8 mouse cellular contexts compared by ENCODE assay signal in genomic region chr13:109116004-109116341, GRCm38 (mm10).
A peak's percentile ranks its signal among the peaks of the same experiment; 100 is the strongest.
DNase-seq lines count a peak whose midpoint lies in the region; ATAC-seq and TF ChIP-seq lines count a peak whose summit lies in the region.

No protein-coding gene starts in this region.

- no peak for TF ChIP-seq EP300 in liver, postnatal 0 days (IDR thresholded peaks at IDR 0.05; ENCODE audit: low read depth)

- peaks cover 12% of the 10 kb centered on the region for H3K4me1 ChIP-seq in intestine, embryonic 16.5 days (ENCODE audit: control insufficient read depth, insufficient read depth, low read length)
- H3K4me1 ChIP-seq in liver, postnatal 0 days (ENCODE audit: insufficient read depth) = peaks cover 3% of the 10 kb centered on the region; the same call in 1 of the 2 replicates

- peak; percentile 78 for ATAC-seq in granulocyte monocyte progenitor cell, adult 5-6 weeks (replicated peaks; ENCODE audit: poor library complexity, severe bottlenecking)
- ATAC-seq in intestine, embryonic 16.5 days = peak; percentile 83
- no peak for ATAC-seq in liver, postnatal 0 days

- TF ChIP-seq CTCF in left cerebral cortex, adult 2 months (IDR thresholded peaks at IDR 0.05) = no peak
- no peak for TF ChIP-seq CTCF in liver, postnatal 0 days (IDR thresholded peaks at IDR 0.05; ENCODE audit: low read depth)

- intact Hi-C loops in left cerebral cortex, adult 2 months (cut with DNase I) = loop anchor here (2.0 to 5.0 kb wide), 2 partner anchors 64 to 93 kb away; no protein-coding TSS in a partner anchor
- intact Hi-C loops in left cerebral cortex, postnatal 14 days (cut with DNase I) = loop anchor here (5.0 kb wide), 2 partner anchors 69 to 76 kb away; no protein-coding TSS in a partner anchor

- peak overlapping the region; percentile 84 for H3K4me2 ChIP-seq in intestine, embryonic 16.5 days (ENCODE audit: low read depth, low read length)
- peak overlapping the region; percentile 44 for H3K4me2 ChIP-seq in liver, postnatal 0 days (ENCODE audit: low read depth, low read length)

- H3K27me3 ChIP-seq in intestine, embryonic 16.5 days (replicated peaks; ENCODE audit: control insufficient read depth, insufficient read depth, low read length) = peaks cover 4% of the 10 kb centered on the region; the same call in 1 of the 2 replicates
- peaks cover 30% of the 10 kb centered on the region for H3K27me3 ChIP-seq in liver, postnatal 0 days (ENCODE audit: insufficient read depth, low read length)

- DNase-seq in left cerebral cortex, adult 2 months (ENCODE audit: extremely low spot score in 1 of 2, low spot score in 2 of 2) = peak in 1 of 2 experiments; percentile 36
- DNase-seq in left cerebral cortex, adult 8-10 months (ENCODE audit: low spot score in 2 of 2) = no peak
- DNase-seq in c-Kit-positive CD71-negative TER-119-negative erythroid progenitor cells, embryonic 14.5 days (ENCODE audit: low read depth) = peak; percentile 47
- DNase-seq in liver, postnatal 0 days = peak; percentile 40
- DNase-seq in ovary, postnatal 14 days (ENCODE audit: low spot score) = peak; percentile 32
- DNase-seq in left cerebral cortex, postnatal 14 days (ENCODE audit: low spot score in 2 of 2) = no peak

- H3K4me3 ChIP-seq in left cerebral cortex, adult 2 months = peak overlapping the region; percentile 78
- H3K4me3 ChIP-seq in intestine, embryonic 16.5 days (ENCODE audit: low read length) = peak overlapping the region; percentile 51
- no peak overlapping the region for H3K4me3 ChIP-seq in liver, postnatal 0 days (ENCODE audit: low read depth, low read length)

- WGBS in intestine, embryonic 16.5 days = 1% methylated on average over 8 of the region's 8 CpGs
- 4% methylated on average over 8 of the region's 8 CpGs for WGBS in liver, postnatal 0 days (ENCODE audit: insufficient replicate concordance)

- H3K9me3 ChIP-seq in intestine, embryonic 16.5 days (ENCODE audit: control insufficient read depth, low read length) = no peaks in the 10 kb centered on the region
- H3K9me3 ChIP-seq in liver, postnatal 0 days (ENCODE audit: low read length) = no peaks in the 10 kb centered on the region

- H3K27ac ChIP-seq in left cerebral cortex, adult 2 months = peak overlapping the region; percentile 96
- no peak overlapping the region for H3K27ac ChIP-seq in intestine, embryonic 16.5 days (ENCODE audit: low read length)
- H3K27ac ChIP-seq in liver, postnatal 0 days (ENCODE audit: low read depth) = no peak overlapping the region

- no peak overlapping the region for H3K9ac ChIP-seq in intestine, embryonic 16.5 days (ENCODE audit: low read depth, low read length)
- H3K9ac ChIP-seq in liver, postnatal 0 days (replicated peaks) = no peak overlapping the region

- H3K36me3 ChIP-seq in intestine, embryonic 16.5 days (ENCODE audit: control insufficient read depth, insufficient read depth, low read length) = no peaks in the 10 kb centered on the region
- H3K36me3 ChIP-seq in liver, postnatal 0 days (replicated peaks; ENCODE audit: insufficient read depth, low read length) = no peaks in the 10 kb centered on the region

Comparison
In these comparisons a context has a peak if more than half of its experiments do, and no peak if none do; other contexts are left out.
1. DNase-seq: peak in c-Kit-positive CD71-negative TER-119-negative erythroid progenitor cells, embryonic 14.5 days (single experiment), liver, postnatal 0 days (single experiment) and ovary, postnatal 14 days (single experiment); none in left cerebral cortex, adult 8-10 months (0 of 2) and left cerebral cortex, postnatal 14 days (0 of 2).